Mouse (Mus musculus): ENCODE results near the gene Sox13.

DNA sequence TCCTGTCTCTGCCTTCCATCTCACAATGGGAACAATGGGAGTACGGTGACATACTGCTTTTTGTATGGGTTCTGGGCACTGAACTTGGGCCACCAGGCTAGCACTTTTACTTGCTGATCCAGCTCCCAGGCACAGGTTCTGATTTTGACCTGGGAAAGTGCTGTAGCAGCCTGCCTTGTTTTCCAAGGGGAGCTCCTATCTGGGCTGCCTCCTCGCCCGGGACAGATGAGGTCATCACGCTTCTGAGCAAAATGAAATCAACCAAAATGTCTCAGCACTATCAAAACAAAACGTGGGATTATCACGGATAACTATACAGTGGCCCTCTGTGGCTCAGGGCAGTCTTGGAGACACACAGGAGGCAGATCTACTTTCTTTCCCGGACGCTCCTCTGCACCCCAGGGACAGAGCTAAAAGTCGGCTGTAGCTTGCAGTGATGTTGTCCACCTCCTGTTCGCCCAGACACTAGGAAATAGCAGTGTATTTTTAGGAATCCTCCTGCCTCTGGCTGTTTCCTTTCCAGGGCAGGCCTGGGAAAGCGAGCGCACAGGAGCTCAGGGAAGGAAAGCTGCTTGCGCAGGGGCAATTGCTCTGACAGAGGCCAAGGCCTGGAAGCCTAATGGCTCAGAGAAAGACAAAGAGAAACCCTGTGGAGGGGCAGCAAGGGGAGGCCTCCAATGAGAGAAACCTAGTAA, 27.8 kb upstream of the Sox13 start:
- TF ChIP-seq POLR2A (IDR thresholded peaks at IDR 0.05; ENCODE audit: borderline replicate concordance, low read depth, low read length), result no peak
- no peak for TF ChIP-seq CTCF (IDR thresholded peaks at IDR 0.05; ENCODE audit: low read depth, low read length)

All from bone marrow macrophage, adult 2 months (primary cell).